Mouse (Mus musculus): Measurements from ENCODE around the gene Cdk14. TPM values are rescaled to one million over a fixed set of nuclear protein-coding genes. Genes with fewer than 3 reads are reported as not detected.

The Cdk14 gene
- polyA plus RNA-seq, 1 experiment from 2014 or later = 30.6 TPM

DNA sequence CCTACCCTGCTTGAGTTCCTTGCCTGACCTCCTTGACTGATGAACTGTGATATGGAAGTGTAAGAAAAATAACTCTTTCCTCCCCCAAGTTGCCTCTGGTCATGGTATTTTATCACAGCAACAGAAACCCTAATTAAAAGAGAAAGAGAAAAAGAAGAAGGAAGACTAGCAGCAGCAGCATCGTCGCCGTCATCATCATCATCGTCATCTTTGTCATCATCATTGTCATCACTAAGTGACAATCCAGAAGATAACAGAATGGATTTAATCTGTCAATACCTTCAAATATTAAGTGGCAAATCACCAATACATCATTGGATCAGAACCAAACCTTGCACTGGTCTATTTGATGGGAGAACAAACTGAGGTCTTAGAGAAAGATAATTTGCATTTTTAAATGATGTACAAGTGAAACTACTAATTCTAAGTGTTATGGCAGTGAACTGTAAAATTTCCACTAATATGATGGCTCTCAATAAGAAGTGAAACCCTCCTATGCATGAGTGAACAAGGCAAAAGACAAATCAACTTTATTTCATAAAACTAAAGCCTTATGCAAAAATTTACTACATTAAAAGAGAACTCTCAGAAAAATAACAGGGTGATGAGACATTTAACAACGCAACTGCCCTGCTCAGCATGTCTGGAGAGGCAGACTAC lies 225.4 kb downstream of the Cdk14 start:
- no peak overlapping the region for H3K9ac ChIP-seq (replicated peaks; ENCODE audit: low read depth, low read length)
- H3K27ac ChIP-seq (ENCODE audit: low read length) = no peak overlapping the region
- H3K36me3 ChIP-seq (ENCODE audit: control insufficient read depth, insufficient read depth) = no peaks in the 10 kb centered on the region
- H3K4me3 ChIP-seq (replicated peaks; ENCODE audit: low read length) = no peak overlapping the region
- H3K9me3 ChIP-seq (ENCODE audit: control insufficient read depth, low read length) = no peaks in the 10 kb centered on the region
- no peak overlapping the region for H3K4me2 ChIP-seq (ENCODE audit: low read length)
- no peak for ATAC-seq
- 92% methylated on average over 5 of the region's 5 CpGs for WGBS
- H3K27me3 ChIP-seq (replicated peaks; ENCODE audit: control insufficient read depth, insufficient read depth, low read length) = no peaks in the 10 kb centered on the region
- no peaks in the 10 kb centered on the region for H3K4me1 ChIP-seq (replicated peaks; ENCODE audit: control insufficient read depth, insufficient read depth, low read length)

DNA sequence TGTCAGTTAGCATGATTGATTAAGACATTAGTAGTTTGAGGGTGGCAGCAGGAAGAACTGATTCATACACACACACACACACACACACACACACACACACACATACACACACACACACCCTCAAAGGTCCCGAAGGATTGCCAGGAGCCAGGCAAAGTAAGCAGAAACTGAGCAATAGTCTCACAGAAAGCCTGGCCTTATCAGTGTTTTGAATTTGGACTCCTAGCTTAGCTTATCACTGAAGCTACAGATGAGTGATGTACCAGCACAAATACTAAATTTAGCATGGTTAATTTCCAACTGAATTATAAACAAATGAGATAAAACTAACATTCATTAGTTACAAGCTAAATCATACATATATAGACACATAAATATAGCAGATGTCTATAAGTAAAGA lies 230.5 kb downstream of the Cdk14 start:
- Histone ChIP-seq H3K9ac (replicated peaks; ENCODE audit: low read depth, low read length) (no peak overlapping the region), H3K36me3 (ENCODE audit: control insufficient read depth, insufficient read depth) (no peaks in the 10 kb centered on the region), H3K9me3 (ENCODE audit: control insufficient read depth, low read length) (no peaks in the 10 kb centered on the region), H3K27me3 (replicated peaks; ENCODE audit: control insufficient read depth, insufficient read depth, low read length) (no peaks in the 10 kb centered on the region), H3K4me2 (ENCODE audit: low read length) (no peak overlapping the region), H3K4me1 (replicated peaks; ENCODE audit: control insufficient read depth, insufficient read depth, low read length) (no peaks in the 10 kb centered on the region), H3K27ac (ENCODE audit: low read length) (no peak overlapping the region), H3K4me3 (replicated peaks; ENCODE audit: low read length) (no peak overlapping the region)
- 93% methylated on average over 1 of the region's 1 CpGs for WGBS
- no peak for ATAC-seq

DNA sequence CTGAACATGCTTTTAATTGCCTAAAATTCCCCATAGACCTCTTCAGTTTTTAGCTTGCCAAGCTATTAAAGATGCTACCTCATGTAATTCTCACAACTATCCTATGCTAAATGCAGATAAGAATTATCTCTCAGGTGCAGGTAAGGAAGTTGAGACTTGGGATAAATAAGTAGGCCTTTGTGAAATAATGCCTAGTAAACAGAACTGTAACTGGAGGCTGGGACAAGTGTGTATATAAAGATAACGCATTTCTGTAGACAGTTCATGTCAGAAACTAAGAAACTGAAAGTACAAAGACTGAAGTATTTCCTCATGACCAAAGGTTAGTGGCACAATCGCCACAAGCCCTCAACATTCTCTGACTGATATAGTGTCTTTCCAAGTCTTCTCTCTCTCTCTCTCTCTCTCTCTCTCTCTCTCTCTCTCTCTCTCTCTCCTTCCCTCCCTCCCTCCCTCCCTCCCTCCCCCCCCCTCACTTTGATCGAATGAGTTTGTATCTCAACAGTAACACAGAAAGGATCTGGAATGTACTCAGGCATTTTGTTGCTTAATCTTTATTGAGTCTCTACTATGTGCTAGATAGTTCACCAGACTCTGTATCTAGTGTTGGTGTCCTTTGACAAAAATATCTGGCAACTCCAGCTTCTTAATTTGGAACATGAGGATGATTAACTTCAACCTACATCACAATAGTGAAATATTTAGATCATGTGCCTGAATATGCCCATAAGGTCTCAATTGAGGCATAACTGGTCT lies 233.9 kb downstream of the Cdk14 start:
- Histone ChIP-seq H3K9me3 (ENCODE audit: control insufficient read depth, low read length) (no peaks in the 10 kb centered on the region), H3K36me3 (ENCODE audit: control insufficient read depth, insufficient read depth) (no peaks in the 10 kb centered on the region), H3K27me3 (replicated peaks; ENCODE audit: control insufficient read depth, insufficient read depth, low read length) (no peaks in the 10 kb centered on the region), H3K4me2 (ENCODE audit: low read length) (no peak overlapping the region), H3K9ac (replicated peaks; ENCODE audit: low read depth, low read length) (no peak overlapping the region), H3K4me3 (replicated peaks; ENCODE audit: low read length) (no peak overlapping the region), H3K27ac (ENCODE audit: low read length) (0 out of 2 replicates have a peak overlapping the region, but pooled peaks have one; percentile 28), H3K4me1 (replicated peaks; ENCODE audit: control insufficient read depth, insufficient read depth, low read length) (peaks cover 3% of the 10 kb centered on the region)
- no peak; the same call in 1 of the 2 replicates for ATAC-seq
- 86% methylated on average over 3 of the region's 3 CpGs for WGBS

DNA sequence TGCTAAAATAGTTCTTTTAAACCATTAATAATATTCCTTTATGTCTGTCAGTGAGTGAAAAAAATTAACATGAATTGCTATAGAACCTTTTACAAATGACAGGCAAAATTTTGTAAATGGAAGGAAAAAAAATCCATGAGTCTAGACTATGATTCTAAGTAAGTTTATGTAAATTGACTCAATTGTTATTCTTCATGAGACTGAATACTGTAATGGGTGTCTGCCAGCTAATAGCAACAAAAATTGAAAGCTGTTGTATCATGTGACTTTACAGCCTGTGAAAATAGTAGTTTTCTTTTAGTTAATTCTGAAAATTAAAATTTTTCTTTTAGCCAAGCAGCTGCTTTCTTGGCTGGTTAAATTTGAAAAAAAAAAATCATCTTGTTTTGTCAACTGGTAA lies 234.6 kb downstream of the Cdk14 start:
- no peaks in the 10 kb centered on the region for H3K9me3 ChIP-seq (ENCODE audit: control insufficient read depth, low read length)
- H3K4me3 ChIP-seq (replicated peaks; ENCODE audit: low read length) = no peak overlapping the region
- no peaks in the 10 kb centered on the region for H3K27me3 ChIP-seq (replicated peaks; ENCODE audit: control insufficient read depth, insufficient read depth, low read length)
- ATAC-seq = peak; percentile 87
- H3K27ac ChIP-seq (ENCODE audit: low read length) = no peak overlapping the region; the same call in 1 of the 2 replicates
- no peak overlapping the region for H3K4me2 ChIP-seq (ENCODE audit: low read length)
- H3K4me1 ChIP-seq (replicated peaks; ENCODE audit: control insufficient read depth, insufficient read depth, low read length) = peaks cover 3% of the 10 kb centered on the region
- H3K9ac ChIP-seq (replicated peaks; ENCODE audit: low read depth, low read length) = no peak overlapping the region
- no peaks in the 10 kb centered on the region for H3K36me3 ChIP-seq (ENCODE audit: control insufficient read depth, insufficient read depth)

DNA sequence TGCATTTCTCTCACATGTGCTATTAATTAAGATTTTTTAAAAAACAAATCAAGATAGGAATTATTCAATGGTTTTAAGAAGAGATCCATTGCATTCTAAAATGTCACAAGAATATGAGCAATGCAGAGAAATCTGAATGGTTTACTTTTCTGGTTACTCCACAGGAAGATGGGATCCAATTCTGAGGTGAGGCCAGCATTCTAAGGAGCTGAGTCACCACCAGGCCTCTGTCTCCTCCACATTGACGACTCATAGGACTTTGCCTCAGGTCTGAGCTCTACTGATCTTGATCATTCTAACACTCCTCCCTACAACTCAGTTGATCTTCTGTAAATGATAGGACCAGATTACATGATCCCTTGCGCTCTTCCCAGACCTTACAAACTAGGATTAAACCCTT lies 239.4 kb downstream of the Cdk14 start:
- ATAC-seq = no peak
- 86% methylated on average over 2 of the region's 2 CpGs for WGBS

DNA sequence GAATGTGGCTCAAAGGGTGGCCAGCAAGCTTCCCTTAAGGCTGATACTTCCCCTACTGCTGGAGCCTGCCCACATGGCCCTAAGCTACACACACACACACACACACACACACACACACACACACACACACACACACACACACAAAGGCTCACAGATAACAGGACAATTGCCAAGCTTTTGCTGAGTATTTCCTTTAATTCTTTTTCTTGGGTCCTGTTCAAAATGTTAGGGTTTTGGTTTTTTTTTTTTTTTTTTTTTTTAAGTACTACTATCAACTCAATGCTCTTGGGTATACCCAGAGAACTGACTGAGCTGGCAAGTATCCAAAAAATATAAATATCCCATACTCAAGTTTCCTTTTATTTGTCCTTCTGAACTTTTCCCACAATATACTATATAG lies 239.8 kb downstream of the Cdk14 start:
- peaks cover 9% of the 10 kb centered on the region for H3K4me1 ChIP-seq (replicated peaks; ENCODE audit: control insufficient read depth, insufficient read depth, low read length)
- no peaks in the 10 kb centered on the region for H3K27me3 ChIP-seq (replicated peaks; ENCODE audit: control insufficient read depth, insufficient read depth, low read length)
- H3K9me3 ChIP-seq (ENCODE audit: control insufficient read depth, low read length) = no peaks in the 10 kb centered on the region
- H3K4me3 ChIP-seq (replicated peaks; ENCODE audit: low read length) = no peak overlapping the region
- H3K36me3 ChIP-seq (ENCODE audit: control insufficient read depth, insufficient read depth) = no peaks in the 10 kb centered on the region
- H3K9ac ChIP-seq (replicated peaks; ENCODE audit: low read depth, low read length) = no peak overlapping the region
- no peak overlapping the region for H3K27ac ChIP-seq (ENCODE audit: low read length)
- ATAC-seq = no peak
- H3K4me2 ChIP-seq (ENCODE audit: low read length) = no peak overlapping the region

More for the DNA sequence above, 239.4 kb downstream of the Cdk14 start:
- Histone ChIP-seq H3K27me3 (replicated peaks; ENCODE audit: control insufficient read depth, insufficient read depth, low read length) (no peaks in the 10 kb centered on the region), H3K27ac (ENCODE audit: low read length) (no peak overlapping the region), H3K9me3 (ENCODE audit: control insufficient read depth, low read length) (no peaks in the 10 kb centered on the region), H3K4me3 (replicated peaks; ENCODE audit: low read length) (no peak overlapping the region), H3K4me2 (ENCODE audit: low read length) (no peak overlapping the region), H3K4me1 (replicated peaks; ENCODE audit: control insufficient read depth, insufficient read depth, low read length) (peaks cover 9% of the 10 kb centered on the region), H3K36me3 (ENCODE audit: control insufficient read depth, insufficient read depth) (no peaks in the 10 kb centered on the region), H3K9ac (replicated peaks; ENCODE audit: low read depth, low read length) (no peak overlapping the region)

DNA sequence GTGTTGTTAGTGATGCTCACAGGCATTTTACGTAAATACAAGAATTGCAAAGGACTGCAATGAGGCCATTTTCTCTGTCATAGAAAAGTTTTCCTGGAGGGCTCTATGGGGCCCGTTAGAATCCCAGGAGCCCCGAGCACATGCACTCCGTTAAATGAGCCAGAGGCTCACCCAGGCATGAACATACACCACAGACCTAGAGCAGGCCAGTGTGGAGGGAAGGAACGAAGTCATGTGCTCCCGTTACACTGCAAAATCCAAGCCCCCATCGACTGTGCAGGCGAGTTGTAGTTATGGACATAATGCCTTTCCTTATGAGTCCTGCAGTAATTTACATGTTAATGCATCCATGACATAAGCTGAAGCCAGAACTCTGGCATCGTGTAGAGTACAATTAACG lies 244.1 kb downstream of the Cdk14 start:
- H3K27me3 ChIP-seq (replicated peaks; ENCODE audit: control insufficient read depth, insufficient read depth, low read length) = no peaks in the 10 kb centered on the region
- no peak overlapping the region for H3K4me2 ChIP-seq (ENCODE audit: low read length)
- no peaks in the 10 kb centered on the region for H3K9me3 ChIP-seq (ENCODE audit: control insufficient read depth, low read length)
- H3K36me3 ChIP-seq (ENCODE audit: control insufficient read depth, insufficient read depth) = no peaks in the 10 kb centered on the region
- H3K9ac ChIP-seq (replicated peaks; ENCODE audit: low read depth, low read length) = no peak overlapping the region
- WGBS = 33% methylated on average over 10 of the region's 10 CpGs
- peaks cover 8% of the 10 kb centered on the region for H3K4me1 ChIP-seq (replicated peaks; ENCODE audit: control insufficient read depth, insufficient read depth, low read length)
- no peak overlapping the region for H3K4me3 ChIP-seq (replicated peaks; ENCODE audit: low read length)
- ATAC-seq = peak; percentile 58
- H3K27ac ChIP-seq (ENCODE audit: low read length) = no peak overlapping the region

DNA sequence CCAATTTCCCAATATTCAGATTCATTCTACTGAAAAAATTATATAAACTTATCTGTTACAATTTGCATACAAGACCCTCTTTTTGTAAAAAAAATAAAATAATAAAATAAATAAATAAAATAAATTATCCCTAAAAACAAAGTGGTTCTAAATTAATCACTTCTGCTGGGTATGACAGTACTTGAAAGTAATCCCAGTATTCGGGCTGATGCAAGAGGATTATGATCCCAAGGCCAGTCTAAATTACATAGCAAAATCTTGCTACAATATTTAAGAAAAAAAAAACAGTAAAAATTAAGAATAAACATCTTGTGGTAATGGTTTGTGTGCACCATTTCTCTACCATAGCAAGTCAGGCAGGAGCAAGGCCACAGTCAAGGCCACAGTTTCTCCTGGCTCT lies 244.5 kb downstream of the Cdk14 start:
- Histone ChIP-seq H3K9me3 (ENCODE audit: control insufficient read depth, low read length) (no peaks in the 10 kb centered on the region), H3K9ac (replicated peaks; ENCODE audit: low read depth, low read length) (no peak overlapping the region), H3K27me3 (replicated peaks; ENCODE audit: control insufficient read depth, insufficient read depth, low read length) (no peaks in the 10 kb centered on the region), H3K4me3 (replicated peaks; ENCODE audit: low read length) (no peak overlapping the region), H3K4me1 (replicated peaks; ENCODE audit: control insufficient read depth, insufficient read depth, low read length) (peaks cover 8% of the 10 kb centered on the region), H3K27ac (ENCODE audit: low read length) (no peak overlapping the region), H3K4me2 (ENCODE audit: low read length) (no peak overlapping the region), H3K36me3 (ENCODE audit: control insufficient read depth, insufficient read depth) (no peaks in the 10 kb centered on the region)
- ATAC-seq = no peak
- WGBS = 60% methylated on average over 1 of the region's 1 CpGs

DNA sequence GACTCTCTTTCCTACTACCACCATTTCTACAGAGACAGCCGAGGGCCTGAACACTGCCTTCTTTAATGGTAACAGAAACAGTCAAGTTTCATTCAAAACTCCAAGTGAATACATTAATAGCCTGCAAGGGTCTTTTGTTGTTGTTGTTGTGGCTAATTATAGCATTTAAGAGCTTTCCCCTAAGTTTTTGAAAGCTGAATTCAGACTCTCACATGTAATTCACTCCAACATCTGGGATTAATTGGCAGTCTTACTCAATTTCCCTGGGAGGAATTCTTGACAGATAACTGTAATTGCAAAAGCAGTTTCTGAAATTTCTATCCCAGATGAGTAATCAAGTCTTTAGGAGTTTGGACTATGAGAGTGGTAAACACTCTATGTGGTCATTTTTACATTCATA lies 245.0 kb downstream of the Cdk14 start:
- Histone ChIP-seq H3K9me3 (ENCODE audit: control insufficient read depth, low read length) (no peaks in the 10 kb centered on the region), H3K4me1 (replicated peaks; ENCODE audit: control insufficient read depth, insufficient read depth, low read length) (peaks cover 8% of the 10 kb centered on the region), H3K4me2 (ENCODE audit: low read length) (no peak overlapping the region), H3K27ac (ENCODE audit: low read length) (no peak overlapping the region), H3K9ac (replicated peaks; ENCODE audit: low read depth, low read length) (no peak overlapping the region), H3K4me3 (replicated peaks; ENCODE audit: low read length) (no peak overlapping the region), H3K36me3 (ENCODE audit: control insufficient read depth, insufficient read depth) (no peaks in the 10 kb centered on the region), H3K27me3 (replicated peaks; ENCODE audit: control insufficient read depth, insufficient read depth, low read length) (no peaks in the 10 kb centered on the region)
- WGBS = 13% methylated on average over 1 of the region's 1 CpGs
- ATAC-seq = peak; percentile 71; the same call in 1 of the 2 replicates
